Mouse (Mus musculus) forebrain, postnatal 0 days (tissue): ENCODE measurements around the gene Zbtb8a. TPM values are rescaled to one million over a fixed set of nuclear protein-coding genes. Genes with fewer than 3 reads are reported as not detected.

ENCODE experiments used
- ATAC-seq: fragments of 200-750 bp; cut with Nextera tagmentation; 2 replicates; pipeline ENCODE4 v1.8.0; 2017; ENCODE audit warnings: mild to moderate bottlenecking, moderate library complexity
- DNase-seq: peaks from one replicate; pipeline ENCODE4 v3.0.0-alpha.2; 2015
- H3K27ac ChIP-seq: fragments of 300-500 bp; sonication (generic); 2 replicates; pipeline ENCODE4 v1.5.1; 2014; ENCODE audit warnings: low read depth, mild to moderate bottlenecking, antibody characterized with exemption, low read length, moderate library complexity, mixed read lengths
- H3K27me3 ChIP-seq: fragments of 300-500 bp; sonication (generic); 2 replicates; pipeline ENCODE4 v1.6.1; 2014; ENCODE audit warnings: mild to moderate bottlenecking, low read length, mixed read lengths; ENCODE audit not compliant: insufficient read depth
- H3K36me3 ChIP-seq: fragments of 300-500 bp; sonication (generic); 2 replicates; pipeline ENCODE4 v1.6.1; 2014; ENCODE audit warnings: mild to moderate bottlenecking, moderate library complexity; ENCODE audit not compliant: insufficient read depth
- H3K4me1 ChIP-seq: fragments of 300-500 bp; sonication (generic); 2 replicates; pipeline ENCODE4 v1.6.1; 2014; ENCODE audit warnings: antibody characterized with exemption; ENCODE audit not compliant: insufficient read depth
- H3K4me2 ChIP-seq: fragments of 300-500 bp; sonication (generic); 2 replicates; pipeline ENCODE4 v1.6.1; 2014; ENCODE audit warnings: low read depth, mild to moderate bottlenecking, moderate library complexity
- H3K4me3 ChIP-seq: fragments of 300-500 bp; sonication (generic); 2 replicates; pipeline ENCODE4 v1.5.1; 2014; ENCODE audit warnings: low read depth, low read length, mixed read lengths
- H3K9ac ChIP-seq: fragments of 300-500 bp; sonication (generic); 2 replicates; pipeline ENCODE4 v1.6.1; 2014; ENCODE audit warnings: mild to moderate bottlenecking
- H3K9me3 ChIP-seq: fragments of 300-500 bp; sonication (generic); 2 replicates; pipeline ENCODE4 v1.6.1; 2016; ENCODE audit warnings: low read length
- CTCF ChIP-seq: sonication (generic); IDR thresholded peaks from 2 replicates; pipeline ENCODE4 v1.5.1; 2016; ENCODE audit warnings: antibody characterized with exemption, control low read depth, low read depth
- WGBS: fragments of 180-500 bp; shearing (Covaris S2); extraction: QIAGEN DNeasy Blood & Tissue Kit; methylation state at CpG from one replicate; pipeline ENCODE4 v1.1.7; 2014; 5-methylcytosine and 5-hydroxymethylcytosine counted together
- polyA plus RNA-seq: library from polyadenylated mRNA; unstranded; fragments of >200 nt; fragmentation: Nextera tagmentation; extraction: Ambion mirVana; gene quantifications from 2 replicates; pipeline ENCODE4 v1.2.1, GENCODE M21; 2015
- total RNA-seq: library from RNA; depleted of rRNA; stranded (reverse); fragments of >200 nt; gene quantifications from 2 replicates; pipeline ENCODE4 v1.2.3, GENCODE M21; 2014

Gene Zbtb8a
- total and polyA plus RNA-seq, 2 experiments from 2014 or later = 14.3 to 28.0 TPM

DNA sequence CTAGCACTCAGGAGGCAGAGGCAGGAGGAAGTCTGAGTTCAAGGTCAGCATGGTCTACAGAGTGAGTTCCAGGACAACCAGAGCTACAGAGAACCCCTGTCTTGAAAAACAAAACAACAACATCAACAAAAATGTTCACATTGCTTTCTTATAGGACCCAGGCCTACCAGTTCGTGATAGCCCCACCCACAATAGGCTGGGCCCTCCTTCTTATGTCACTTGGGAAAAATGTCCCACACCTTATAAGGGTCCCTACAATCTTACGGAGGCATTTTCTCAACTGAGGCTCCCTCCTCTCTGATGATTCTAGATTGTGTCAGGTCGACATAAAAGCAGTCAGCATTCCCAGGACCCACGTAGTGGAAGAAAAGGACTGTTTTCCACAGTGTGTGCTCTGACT lies 21.9 kb upstream of the Zbtb8a start:
- Histone ChIP-seq H3K27me3 (no peaks in the 10 kb centered on the region), H3K4me1 (no peaks in the 10 kb centered on the region), H3K9me3 (no peaks in the 10 kb centered on the region), H3K9ac (no peak overlapping the region), H3K36me3 (no peaks in the 10 kb centered on the region), H3K4me2 (no peak overlapping the region), H3K4me3 (no peak overlapping the region), H3K27ac (no peak overlapping the region)
- DNase-seq (no peak), ATAC-seq (no peak)
- TF ChIP-seq CTCF = no peak
- WGBS = 84% methylated on average over 4 of the region's 4 CpGs

GRCm38 (mm10) chr4:129396960-129397359 lies 19.0 kb upstream of the Zbtb8a start:
- DNase-seq (no peak), ATAC-seq (no peak)
- Histone ChIP-seq H3K4me2 (no peak overlapping the region), H3K9ac (no peak overlapping the region), H3K4me1 (no peaks in the 10 kb centered on the region), H3K9me3 (no peaks in the 10 kb centered on the region), H3K4me3 (no peak overlapping the region), H3K27me3 (no peaks in the 10 kb centered on the region), H3K27ac (no peak overlapping the region), H3K36me3 (no peaks in the 10 kb centered on the region)
- 89% methylated on average over 3 of the region's 3 CpGs for WGBS
- no peak for TF ChIP-seq CTCF

DNA sequence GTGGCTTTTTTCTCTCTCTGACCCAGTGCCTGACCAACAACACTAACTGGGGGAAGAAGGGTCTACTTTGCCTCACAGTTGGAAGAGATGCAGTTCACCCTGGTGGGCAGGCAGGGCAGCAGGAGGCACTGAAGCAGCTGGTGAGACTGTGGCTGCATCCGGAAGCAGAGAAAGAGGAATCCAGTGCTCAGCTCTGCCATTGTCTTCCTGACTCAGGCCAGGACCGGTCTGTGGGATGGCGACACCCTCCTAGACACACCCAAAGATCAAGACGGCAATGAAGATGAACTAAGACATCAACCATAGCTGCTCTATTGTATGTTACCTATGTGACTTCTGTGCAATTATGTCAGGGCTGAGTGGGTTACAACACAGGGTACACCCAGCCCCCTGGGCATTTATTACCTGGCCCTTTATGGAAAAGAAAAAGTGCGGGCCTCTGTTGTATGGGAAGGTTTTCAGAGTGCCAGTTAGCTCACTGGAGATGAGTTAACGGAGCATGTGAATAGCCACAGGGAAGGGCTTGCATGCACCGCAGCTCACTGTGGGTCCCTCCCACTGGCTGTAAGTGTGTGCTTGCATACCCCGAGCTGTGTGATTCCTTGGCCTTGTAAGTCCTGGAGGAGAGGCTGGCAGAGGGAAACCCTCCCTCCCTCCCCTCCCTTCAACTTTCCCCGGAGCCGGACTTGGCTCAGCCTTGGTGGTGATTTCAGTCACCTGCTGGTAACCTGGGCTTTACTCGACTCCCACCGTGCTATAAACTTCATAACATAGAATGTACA lies 16.4 kb upstream of the Zbtb8a start:
- Histone ChIP-seq H3K4me2 (no peak overlapping the region), H3K4me1 (no peaks in the 10 kb centered on the region), H3K27me3 (no peaks in the 10 kb centered on the region), H3K27ac (no peak overlapping the region), H3K9me3 (no peaks in the 10 kb centered on the region), H3K4me3 (no peak overlapping the region), H3K36me3 (no peaks in the 10 kb centered on the region), H3K9ac (no peak overlapping the region)
- no peak for TF ChIP-seq CTCF
- DNase-seq (no peak), ATAC-seq (no peak)
- WGBS = 48% methylated on average over 12 of the region's 12 CpGs

GRCm38 (mm10) chr4:129390936-129391557 lies 13.1 kb upstream of the Zbtb8a start:
- Histone ChIP-seq H3K27ac (no peak overlapping the region), H3K4me1 (no peaks in the 10 kb centered on the region), H3K36me3 (no peaks in the 10 kb centered on the region), H3K9me3 (no peaks in the 10 kb centered on the region), H3K27me3 (no peaks in the 10 kb centered on the region), H3K4me3 (no peak overlapping the region), H3K4me2 (no peak overlapping the region), H3K9ac (no peak overlapping the region)
- DNase-seq = no peak
- no peak for TF ChIP-seq CTCF
- ATAC-seq = no peak
- 82% methylated on average over 7 of the region's 7 CpGs for WGBS

- H3K27me3 ChIP-seq = no peaks in the 10 kb centered on the region
- no peaks in the 10 kb centered on the region for H3K4me1 ChIP-seq
- no peak overlapping the region for H3K27ac ChIP-seq
- no peak for ATAC-seq
- no peaks in the 10 kb centered on the region for H3K36me3 ChIP-seq
- DNase-seq = no peak
- TF ChIP-seq CTCF = no peak
- H3K4me3 ChIP-seq = no peak overlapping the region
- H3K4me2 ChIP-seq = no peak overlapping the region
- WGBS = 86% methylated on average over 14 of the region's 14 CpGs
- no peak overlapping the region for H3K9ac ChIP-seq
- H3K9me3 ChIP-seq = no peaks in the 10 kb centered on the region
Measured at GRCm38 (mm10) chr4:129390216-129390743, 12.4 kb upstream of the Zbtb8a start.

DNA sequence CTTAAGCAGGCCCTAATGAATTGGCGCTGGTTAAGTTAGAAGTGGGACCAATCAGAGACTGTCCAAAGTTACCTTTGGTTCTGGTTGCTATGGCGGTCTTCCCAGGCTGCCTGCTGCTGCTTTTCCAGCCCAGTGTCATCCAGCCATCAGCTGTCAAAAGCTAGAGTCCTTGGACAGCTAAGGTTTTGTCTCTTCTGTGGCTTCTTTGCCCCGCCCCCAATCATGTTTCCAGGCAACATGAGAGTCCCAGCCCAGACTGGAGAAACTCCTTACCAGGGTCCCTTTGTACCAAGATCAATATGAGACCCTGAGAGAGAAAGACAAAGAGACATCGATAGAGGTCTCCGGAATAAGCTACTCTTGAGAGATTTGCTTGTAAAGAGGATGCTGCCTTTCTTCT lies 10.5 kb upstream of the Zbtb8a start:
- H3K27ac ChIP-seq = no peak overlapping the region

DNA sequence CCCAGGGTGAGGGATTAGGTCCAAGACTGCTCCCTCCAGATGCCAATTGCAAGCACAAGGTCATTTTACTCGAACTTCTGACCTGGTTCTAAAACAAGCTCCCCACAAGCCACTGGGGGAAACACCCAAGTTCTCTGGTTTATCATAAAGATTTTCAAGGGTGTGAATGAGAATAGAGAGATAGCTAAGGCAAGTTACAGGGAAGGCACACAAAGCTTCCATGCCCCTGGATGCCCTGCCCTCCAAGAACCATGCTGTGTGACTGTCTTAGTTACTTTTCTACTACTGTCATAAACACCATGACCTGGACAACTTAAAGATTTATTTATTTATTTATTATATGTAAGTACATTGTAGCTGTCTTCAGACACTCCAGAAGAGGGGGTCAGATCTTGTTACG lies 9.1 kb upstream of the Zbtb8a start:
- no peak overlapping the region for H3K4me3 ChIP-seq
- WGBS = 76% methylated on average over 2 of the region's 2 CpGs
- no peaks in the 10 kb centered on the region for H3K4me1 ChIP-seq
- TF ChIP-seq CTCF = no peak
- no peak overlapping the region for H3K9ac ChIP-seq
- no peaks in the 10 kb centered on the region for H3K36me3 ChIP-seq
- DNase-seq = no peak
- no peaks in the 10 kb centered on the region for H3K9me3 ChIP-seq
- ATAC-seq = no peak
- no peak overlapping the region for H3K4me2 ChIP-seq
- H3K27me3 ChIP-seq = no peaks in the 10 kb centered on the region
- no peak overlapping the region for H3K27ac ChIP-seq

More for the DNA sequence above, 10.5 kb upstream of the Zbtb8a start:
- H3K4me3 ChIP-seq = no peak overlapping the region
- DNase-seq (no peak), ATAC-seq (no peak)
- no peak for TF ChIP-seq CTCF
- no peaks in the 10 kb centered on the region for H3K4me1 ChIP-seq
- no peaks in the 10 kb centered on the region for H3K9me3 ChIP-seq
- no peaks in the 10 kb centered on the region for H3K36me3 ChIP-seq
- WGBS = 64% methylated on average over 5 of the region's 5 CpGs
- no peak overlapping the region for H3K9ac ChIP-seq
- no peaks in the 10 kb centered on the region for H3K27me3 ChIP-seq
- no peak overlapping the region for H3K4me2 ChIP-seq
